In genomic region chr17:77874497-77874896, GRCm38 (mm10) we compare ENCODE assay signal across 17 mouse cellular contexts.
"Had no signal": no experiment of that assay in that cellular context is flagged by ENCODE, and none has a peak within 500 bp of the region (broad histone marks: within the 10 kb centered on the region; RNA-seq: fewer than 3 reads in every experiment).

No protein-coding gene starts in this region.

- H3K4me1 ChIP-seq: megakaryocyte, embryonic 14.5 days; midbrain, embryonic 13.5 days; midbrain, embryonic 15.5 days; neural tube, embryonic 13.5 days; neural tube, embryonic 15.5 days had no signal

- H3K27ac ChIP-seq: midbrain, embryonic 13.5 days; midbrain, embryonic 15.5 days; neural tube, embryonic 13.5 days; neural tube, embryonic 15.5 days had no signal

- H3K4me3 ChIP-seq: megakaryocyte, embryonic 14.5 days; midbrain, embryonic 13.5 days; midbrain, embryonic 15.5 days; neural tube, embryonic 13.5 days; neural tube, embryonic 15.5 days had no signal

- DNase-seq: lung, adult 18-20 months; lung, embryonic 14.5 days; lung, postnatal 10 days; lung, postnatal 4 days; retina, postnatal 1 day; right cerebral cortex, adult 18-20 months; right cerebral cortex, postnatal 25 days; right cerebral cortex, postnatal 4 days; spleen, adult 18-20 months; thymus, adult 2 months; thymus, postnatal 25 days; thymus, postnatal 4 days had no signal
